Comparison of ENCODE assay signal across 22 mouse cellular contexts in the genomic region with DNA sequence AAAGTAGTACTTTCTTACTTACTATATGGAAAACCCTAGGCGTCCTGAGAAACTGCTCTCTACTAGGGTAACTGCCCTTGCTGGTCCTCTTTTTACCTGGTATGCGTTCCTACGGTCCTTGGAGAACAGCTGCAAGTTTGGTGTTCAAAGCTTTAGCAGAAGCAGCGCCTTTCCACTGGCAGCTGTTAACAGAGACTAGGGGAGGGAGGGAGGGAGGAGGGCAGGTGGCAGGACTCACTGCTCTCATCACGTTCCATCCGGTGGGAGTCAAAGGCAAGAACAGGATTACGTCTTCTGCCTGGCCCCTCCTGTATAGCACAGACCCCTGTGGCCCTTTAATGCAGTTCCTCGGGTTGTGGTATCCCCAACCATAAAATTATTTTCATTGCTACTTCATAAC. TPM values are rescaled to one million over a fixed set of nuclear protein-coding genes. Genes with fewer than 3 reads are reported as not detected.
A peak's percentile ranks its signal among the peaks of the same experiment; 100 is the strongest.
DNase-seq lines count a peak whose midpoint lies in the region; ATAC-seq and TF ChIP-seq lines count a peak whose summit lies in the region.
"Had no signal": no experiment of that assay in that cellular context is flagged by ENCODE, and none has a peak within 500 bp of the region (broad histone marks: within the 10 kb centered on the region; RNA-seq: fewer than 3 reads in every experiment).

No protein-coding gene starts in this region.

- H3K9ac ChIP-seq in heart, embryonic 13.5 days: no peak overlapping the region
- H3K9ac ChIP-seq in kidney, embryonic 16.5 days (replicated peaks; ENCODE audit: low read length): no peak overlapping the region
- no peak overlapping the region for H3K9ac ChIP-seq in intestine, postnatal 0 days (ENCODE audit: low read depth, low read length)
- H3K9ac ChIP-seq: embryonic facial prominence, embryonic 13.5 days; limb, embryonic 15.5 days; liver, embryonic 15.5 days had no signal

- ATAC-seq in heart, embryonic 13.5 days (ENCODE audit: extremely low read depth, insufficient number of reproducible peaks, low FRiP score, low TSS enrichment): no peak
- no peak for ATAC-seq in kidney, embryonic 16.5 days (ENCODE audit: low FRiP score, low TSS enrichment)
- no peak for ATAC-seq in intestine, postnatal 0 days
- ATAC-seq: forebrain, embryonic 16.5 days; hindbrain, embryonic 16.5 days had no signal

- H3K36me3 ChIP-seq in heart, embryonic 13.5 days: peaks cover 5% of the 10 kb centered on the region; the same call in 1 of the 2 replicates
- no peaks in the 10 kb centered on the region for H3K36me3 ChIP-seq in kidney, embryonic 16.5 days (ENCODE audit: insufficient read depth, low read length)
- 0 out of 2 replicates have a peak, but pooled peaks cover 3% of the 10 kb centered on the region for H3K36me3 ChIP-seq in intestine, postnatal 0 days (ENCODE audit: control insufficient read depth, insufficient read depth)
- H3K36me3 ChIP-seq: liver, embryonic 15.5 days had no signal

- H3K27ac ChIP-seq in heart, embryonic 13.5 days (replicated peaks): peak overlapping the region; percentile 87
- peak overlapping the region; percentile 81; the same call in 1 of the 2 replicates for H3K27ac ChIP-seq in kidney, embryonic 16.5 days (ENCODE audit: low read length)
- peak overlapping the region; percentile 72 for H3K27ac ChIP-seq in brown adipose tissue, adult 24 weeks (replicated peaks; ENCODE audit: low read depth, low read length)
- peak overlapping the region; percentile 28; the same call in 1 of the 2 replicates for H3K27ac ChIP-seq in intestine, postnatal 0 days (ENCODE audit: low read depth, low read length)

- no peak for DNase-seq in heart, adult 18-20 months
- no peak for DNase-seq in kidney, postnatal 4 days
- DNase-seq in urinary bladder, adult 18-20 months (ENCODE audit: low spot score in 2 of 2): no peak
- no peak for DNase-seq in embryo, embryonic 9.5 days (ENCODE audit: extremely low spot score)
- DNase-seq: B cell, adult 2 months; cerebellum, adult 9-10 months; gastrocnemius, postnatal 36 days; heart, postnatal 4 days; kidney, adult 8-10 months; lung, postnatal 4 days; retina, postnatal 1 day; thymus, postnatal 14 days had no signal

- no peaks in the 10 kb centered on the region for H3K9me3 ChIP-seq in heart, embryonic 13.5 days
- H3K9me3 ChIP-seq in kidney, embryonic 16.5 days (ENCODE audit: low read length): no peaks in the 10 kb centered on the region
- no peaks in the 10 kb centered on the region for H3K9me3 ChIP-seq in intestine, postnatal 0 days (ENCODE audit: control insufficient read depth)
- H3K9me3 ChIP-seq: embryonic facial prominence, embryonic 13.5 days; limb, embryonic 15.5 days; liver, embryonic 15.5 days had no signal

- no peak overlapping the region for H3K4me3 ChIP-seq in heart, embryonic 13.5 days
- H3K4me3 ChIP-seq in kidney, embryonic 16.5 days (ENCODE audit: low read length): no peak overlapping the region
- H3K4me3 ChIP-seq in brown adipose tissue, adult 24 weeks (ENCODE audit: insufficient read depth, low read depth, low read length): no peak overlapping the region
- H3K4me3 ChIP-seq in intestine, postnatal 0 days (ENCODE audit: low read depth, low read length): no peak overlapping the region
- H3K4me3 ChIP-seq: embryonic facial prominence, embryonic 13.5 days; limb, embryonic 15.5 days; liver, embryonic 15.5 days had no signal

- no peak overlapping the region for H3K4me2 ChIP-seq in heart, embryonic 13.5 days
- H3K4me2 ChIP-seq in kidney, embryonic 16.5 days (replicated peaks; ENCODE audit: low read depth, low read length): no peak overlapping the region
- no peak overlapping the region for H3K4me2 ChIP-seq in intestine, postnatal 0 days (replicated peaks; ENCODE audit: low read depth)
- H3K4me2 ChIP-seq: embryonic facial prominence, embryonic 13.5 days; limb, embryonic 15.5 days; liver, embryonic 15.5 days had no signal

- H3K27me3 ChIP-seq in heart, embryonic 13.5 days (replicated peaks): no peaks in the 10 kb centered on the region
- no peaks in the 10 kb centered on the region for H3K27me3 ChIP-seq in kidney, embryonic 16.5 days (ENCODE audit: insufficient read depth, low read length)
- H3K27me3 ChIP-seq in intestine, postnatal 0 days (replicated peaks; ENCODE audit: control insufficient read depth, insufficient read depth, low read length): no peaks in the 10 kb centered on the region
- H3K27me3 ChIP-seq: embryonic facial prominence, embryonic 13.5 days; limb, embryonic 15.5 days; liver, embryonic 15.5 days had no signal

- peaks cover 48% of the 10 kb centered on the region for H3K4me1 ChIP-seq in heart, embryonic 13.5 days
- peaks cover 18% of the 10 kb centered on the region for H3K4me1 ChIP-seq in kidney, embryonic 16.5 days (ENCODE audit: insufficient read depth, low read length)
- H3K4me1 ChIP-seq in brown adipose tissue, adult 24 weeks (ENCODE audit: control insufficient read depth, insufficient read depth, insufficient read length, low read length): peaks cover 29% of the 10 kb centered on the region
- no peaks in the 10 kb centered on the region for H3K4me1 ChIP-seq in intestine, postnatal 0 days (replicated peaks; ENCODE audit: control insufficient read depth, insufficient read depth, low read length)
- H3K4me1 ChIP-seq: liver, embryonic 15.5 days had no signal

- no peak for TF ChIP-seq CTCF in intestine, postnatal 0 days (IDR thresholded peaks at IDR 0.05; ENCODE audit: low read depth)

- 61% methylated on average over 8 of the region's 8 CpGs for WGBS in heart, embryonic 13.5 days
- WGBS in kidney, embryonic 16.5 days: 72% methylated on average over 8 of the region's 8 CpGs
- WGBS in intestine, postnatal 0 days: 80% methylated on average over 8 of the region's 8 CpGs

RNA-seq across cellular contexts. Expression of a gene that starts 50.7 kb away (rescaled TPM):
- 132 and 142 TPM in 2 replicates for polyA plus RNA-seq in heart, embryonic 13.5 days (2015; fragmentation: Nextera tagmentation; extraction: Ambion mirVana)
- total RNA-seq in heart, adult 18-20 months (2021): 10 to 100 TPM; 35.2 to 36.1 TPM
- 220 and 232 TPM in 2 replicates for polyA plus RNA-seq in kidney, embryonic 16.5 days (2015; fragmentation: Nextera tagmentation; extraction: Ambion mirVana)
- 60.6 and 88.8 TPM in 2 replicates for polyA plus RNA-seq in brown adipose tissue, adult 24 weeks (2012; ENCODE audit: insufficient read depth, insufficient read length, missing spikeins)
- 87.2 and 89.5 TPM in 2 replicates for polyA plus RNA-seq in intestine, postnatal 0 days (2015; fragmentation: Nextera tagmentation; extraction: Ambion mirVana)

RNA-seq across cellular contexts. Expression of a gene that starts 59.8 kb away (rescaled TPM):
- polyA plus RNA-seq in heart, embryonic 13.5 days (2015; fragmentation: Nextera tagmentation; extraction: Ambion mirVana): 40.2 and 43.4 TPM in 2 replicates
- total RNA-seq in heart, adult 18-20 months (2021): 10 to 100 TPM; 18.9 to 19.1 TPM
- polyA plus RNA-seq in kidney, embryonic 16.5 days (2015; fragmentation: Nextera tagmentation; extraction: Ambion mirVana): 49.6 and 60.1 TPM in 2 replicates
- 6.5 and 8.7 TPM in 2 replicates for polyA plus RNA-seq in brown adipose tissue, adult 24 weeks (2012; ENCODE audit: insufficient read depth, insufficient read length, missing spikeins)
- 38.8 and 41.1 TPM in 2 replicates for polyA plus RNA-seq in intestine, postnatal 0 days (2015; fragmentation: Nextera tagmentation; extraction: Ambion mirVana)
- total RNA-seq: common myeloid progenitor, adult 5-6 weeks had no signal

Comparison
In these comparisons a context has a peak if more than half of its experiments do, and no peak if none do; other contexts are left out.
1. H3K27ac ChIP-seq: peak in every context shown above with its lines; median percentile 87 in heart, embryonic 13.5 days; 81 in kidney, embryonic 16.5 days; 72 in brown adipose tissue, adult 24 weeks; 28 in intestine, postnatal 0 days.